18 mouse cellular contexts compared by ENCODE assay signal in genomic region chr7:98960274-98960673, GRCm38 (mm10).
"Had no signal": no experiment of that assay in that cellular context is flagged by ENCODE, and none has a peak within 500 bp of the region (broad histone marks: within the 10 kb centered on the region; RNA-seq: fewer than 3 reads in every experiment).

No protein-coding gene starts in this region.

- H3K9me3 ChIP-seq: midbrain, embryonic 10.5 days; midbrain, embryonic 13.5 days; neural tube, embryonic 13.5 days; neural tube, embryonic 15.5 days had no signal

- H3K27ac ChIP-seq: midbrain, embryonic 10.5 days; midbrain, embryonic 13.5 days; neural tube, embryonic 13.5 days; neural tube, embryonic 15.5 days had no signal

- H3K4me3 ChIP-seq: midbrain, embryonic 10.5 days; midbrain, embryonic 13.5 days; myocyte; neural tube, embryonic 13.5 days; neural tube, embryonic 15.5 days had no signal

- H3K27me3 ChIP-seq: midbrain, embryonic 13.5 days; neural tube, embryonic 13.5 days; neural tube, embryonic 15.5 days had no signal

- ATAC-seq: midbrain, embryonic 13.5 days; midbrain, embryonic 16.5 days had no signal

- H3K36me3 ChIP-seq: midbrain, embryonic 10.5 days; midbrain, embryonic 13.5 days; neural tube, embryonic 13.5 days; neural tube, embryonic 15.5 days had no signal

- H3K4me2 ChIP-seq: lung, embryonic 14.5 days; midbrain, embryonic 13.5 days; neural tube, embryonic 13.5 days; neural tube, embryonic 15.5 days had no signal

- DNase-seq: lung, adult 18-20 months; lung, embryonic 14.5 days; lung, postnatal 10 days; lung, postnatal 4 days; retina, postnatal 1 day; right cerebral cortex, adult 18-20 months; right cerebral cortex, postnatal 25 days; right cerebral cortex, postnatal 4 days; spleen, adult 18-20 months; thymus, adult 18-20 months; thymus, postnatal 14 days; thymus, postnatal 36 days had no signal

- H3K9ac ChIP-seq: lung, embryonic 14.5 days; midbrain, embryonic 13.5 days; neural tube, embryonic 13.5 days; neural tube, embryonic 15.5 days had no signal
